Mouse (Mus musculus): ENCODE measurements at regions not wholly inside any gene's neighbourhood (a gene's known extent, or its start where the extent isn't known, plus 50 kb on each side); places are given as distances from the start of the nearest gene placed in this dataset.

DNA sequence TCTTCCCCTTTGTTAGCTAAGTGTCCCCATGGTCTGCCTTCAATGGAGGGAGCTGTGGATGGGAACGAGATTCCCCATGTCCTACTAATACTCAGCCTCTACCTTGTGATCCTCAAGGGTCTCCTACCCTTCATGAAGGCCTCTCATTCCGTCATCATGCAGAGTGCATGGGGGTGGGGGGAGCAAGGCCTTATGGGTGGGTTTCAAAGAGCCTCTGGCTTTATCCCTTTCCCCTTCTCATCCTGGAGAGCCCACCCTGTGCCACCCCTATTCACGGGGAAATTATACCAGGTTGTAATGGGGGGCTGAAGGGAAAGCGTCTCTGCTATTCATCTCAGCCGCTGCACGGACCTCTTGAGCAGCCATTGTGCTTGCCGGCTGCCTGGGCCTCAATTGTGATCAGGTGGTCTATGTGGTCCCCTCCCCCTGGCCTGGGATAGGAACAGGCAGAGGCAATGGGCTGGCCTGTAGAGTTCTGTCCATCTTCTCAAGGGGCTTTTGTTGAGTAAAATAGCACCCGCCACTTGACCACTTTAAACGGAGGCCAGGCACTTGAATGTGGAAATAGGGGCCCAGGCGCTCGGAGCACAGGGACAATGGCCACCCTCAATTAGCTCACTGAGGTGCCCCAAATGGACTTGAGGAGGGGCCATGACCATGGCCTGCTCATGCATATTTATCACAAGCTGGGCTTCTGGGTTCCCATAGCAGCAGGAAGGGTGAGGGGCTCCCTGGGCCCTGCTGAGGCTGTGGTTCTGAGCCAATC is 93.1 kb upstream of the Gm12830 start:
- Histone ChIP-seq H3K4me3 (replicated peaks; ENCODE audit: low read length) (no peak overlapping the region), H3K27me3 (ENCODE audit: insufficient read depth, low read length) (peaks cover 5% of the 10 kb centered on the region; the same call in 1 of the 2 replicates), H3K9me3 (ENCODE audit: low read length) (peaks cover 4% of the 10 kb centered on the region; the same call in 1 of the 2 replicates), H3K4me1 (replicated peaks; ENCODE audit: low read depth, low read length) (no peaks in the 10 kb centered on the region), H3K36me3 (ENCODE audit: insufficient read depth, low read length) (no peaks in the 10 kb centered on the region)
- no peak for TF ChIP-seq POU5F1 (IDR thresholded peaks at IDR 0.05; ENCODE audit: borderline replicate concordance, low read length)
- TF ChIP-seq NANOG (IDR thresholded peaks at IDR 0.05; ENCODE audit: borderline replicate concordance, low read length), result no peak

DNA sequence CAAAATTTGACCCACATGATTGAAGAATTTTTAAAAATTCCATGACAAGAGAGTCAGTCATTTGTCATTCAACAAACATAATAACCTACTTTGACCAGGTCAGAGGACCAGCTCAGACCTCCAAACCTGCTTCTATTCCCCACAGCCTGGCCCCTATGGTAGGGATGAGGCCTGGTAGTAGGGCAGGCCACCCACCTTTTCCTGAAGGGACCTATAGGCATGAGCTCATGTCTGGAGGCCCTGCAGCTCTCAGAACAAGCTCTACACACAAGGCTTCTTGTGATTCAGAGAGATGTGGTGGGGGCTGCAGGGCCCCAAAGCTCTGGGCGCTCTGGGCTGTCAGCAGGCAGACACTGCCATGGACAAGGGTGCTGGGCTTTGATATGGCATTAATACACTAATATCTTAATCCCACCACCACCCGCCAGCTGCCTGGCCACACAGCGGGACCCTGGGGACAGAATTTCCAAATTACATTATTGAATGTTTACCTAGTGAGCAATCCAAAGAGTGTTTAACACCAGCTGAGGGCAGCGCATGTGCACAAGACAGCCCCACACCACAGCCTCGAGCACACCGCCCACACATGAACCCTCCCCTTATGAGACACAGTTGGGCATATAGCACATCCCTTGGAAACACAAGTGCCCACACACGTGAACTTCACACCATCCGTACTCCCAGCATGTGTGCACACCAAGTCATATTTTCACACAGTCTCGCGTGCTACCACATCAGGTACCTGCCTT is 88.1 kb upstream of the Gm12830 start:
- no peaks in the 10 kb centered on the region for H3K4me1 ChIP-seq (replicated peaks; ENCODE audit: low read depth, low read length)
- H3K27me3 ChIP-seq (ENCODE audit: insufficient read depth, low read length), result peaks cover 9% of the 10 kb centered on the region
- no peaks in the 10 kb centered on the region for H3K9me3 ChIP-seq (ENCODE audit: low read length)
- H3K36me3 ChIP-seq (ENCODE audit: insufficient read depth, low read length), result no peaks in the 10 kb centered on the region
- no peak overlapping the region for H3K4me3 ChIP-seq (replicated peaks; ENCODE audit: low read length)
- TF ChIP-seq CTCF (conservative IDR thresholded peaks at IDR 0.05; ENCODE audit: low read length) (no peak), POU5F1 (IDR thresholded peaks at IDR 0.05; ENCODE audit: borderline replicate concordance, low read length) (no peak), NANOG (IDR thresholded peaks at IDR 0.05; ENCODE audit: borderline replicate concordance, low read length) (no peak)

DNA sequence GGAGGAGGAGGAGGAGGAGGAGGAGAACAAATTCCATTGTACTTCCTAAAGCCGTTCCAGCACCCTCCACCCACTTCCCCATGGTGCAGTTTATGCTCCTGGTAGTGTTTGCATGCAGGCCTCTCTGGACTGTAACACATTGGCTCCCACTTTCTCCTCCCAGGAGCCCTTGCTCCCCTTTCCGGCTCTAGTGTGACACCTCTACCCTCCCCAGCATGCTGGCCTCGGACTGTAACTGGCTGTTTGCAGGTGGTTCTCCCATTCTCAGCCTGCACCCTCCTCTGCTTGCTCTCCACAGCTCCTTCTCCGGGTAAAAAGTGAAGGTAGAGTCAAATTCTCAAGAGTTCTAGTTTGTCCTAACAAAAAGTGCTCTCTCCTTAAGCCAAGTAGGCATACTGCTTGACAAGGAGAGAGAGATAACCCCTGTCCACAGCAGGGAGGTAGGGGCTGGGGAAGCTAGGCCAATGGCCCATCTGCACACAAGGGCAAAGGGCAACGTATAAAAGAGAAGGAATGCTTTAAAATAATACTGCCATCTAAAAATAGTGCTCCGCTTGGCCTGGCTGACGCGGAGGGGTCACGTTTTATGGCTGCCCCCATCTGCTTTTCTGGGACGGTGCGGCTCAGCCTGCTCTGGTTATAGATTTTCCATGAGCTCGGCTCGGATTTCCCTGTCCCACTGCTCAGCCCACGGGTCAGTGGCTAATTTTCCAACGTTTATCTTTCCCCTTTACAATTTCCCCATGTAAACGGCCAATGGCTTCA is 82.4 kb upstream of the Gm12830 start:
- H3K4me3 ChIP-seq (replicated peaks; ENCODE audit: low read length), result no peak overlapping the region
- TF ChIP-seq POU5F1 (IDR thresholded peaks at IDR 0.05; ENCODE audit: borderline replicate concordance, low read length) (no peak), NANOG (IDR thresholded peaks at IDR 0.05; ENCODE audit: borderline replicate concordance, low read length) (no peak), CTCF (conservative IDR thresholded peaks at IDR 0.05; ENCODE audit: low read length) (no peak)
- no peaks in the 10 kb centered on the region for H3K36me3 ChIP-seq (ENCODE audit: insufficient read depth, low read length)
- H3K4me1 ChIP-seq (replicated peaks; ENCODE audit: low read depth, low read length), result no peaks in the 10 kb centered on the region
- no peaks in the 10 kb centered on the region for H3K9me3 ChIP-seq (ENCODE audit: low read length)
- H3K27me3 ChIP-seq (ENCODE audit: insufficient read depth, low read length), result peaks cover 9% of the 10 kb centered on the region

DNA sequence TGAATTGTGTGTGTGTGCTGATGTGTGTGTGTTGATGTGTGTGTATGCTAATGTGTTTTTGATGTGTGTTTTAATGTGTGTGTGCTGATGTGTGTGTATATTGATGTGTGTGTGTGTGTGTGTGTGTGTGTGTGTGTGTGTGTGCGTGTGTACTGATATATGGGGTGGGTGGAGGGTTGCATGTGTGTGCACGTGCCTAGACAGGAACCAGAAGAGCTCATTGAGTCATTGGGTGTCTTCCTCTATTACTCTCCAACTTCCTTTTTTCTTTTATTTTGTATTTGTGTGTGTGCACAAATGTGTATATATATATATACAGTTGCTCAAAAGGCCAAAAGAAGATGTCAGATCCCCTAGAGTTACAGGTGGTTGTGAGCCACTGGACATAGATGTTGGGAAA is 73.4 kb upstream of the Gm12830 start:
- no peaks in the 10 kb centered on the region for H3K4me1 ChIP-seq (replicated peaks; ENCODE audit: low read depth, low read length)
- no peaks in the 10 kb centered on the region for H3K36me3 ChIP-seq (ENCODE audit: insufficient read depth, low read length)
- peaks cover 7% of the 10 kb centered on the region; the same call in 1 of the 2 replicates for H3K9me3 ChIP-seq (ENCODE audit: low read length)
- TF ChIP-seq POU5F1 (IDR thresholded peaks at IDR 0.05; ENCODE audit: borderline replicate concordance, low read length) (no peak), CTCF (conservative IDR thresholded peaks at IDR 0.05; ENCODE audit: low read length) (no peak), NANOG (IDR thresholded peaks at IDR 0.05; ENCODE audit: borderline replicate concordance, low read length) (no peak)
- H3K27me3 ChIP-seq (ENCODE audit: insufficient read depth, low read length), result no peaks in the 10 kb centered on the region
- H3K4me3 ChIP-seq (replicated peaks; ENCODE audit: low read length), result no peak overlapping the region

DNA sequence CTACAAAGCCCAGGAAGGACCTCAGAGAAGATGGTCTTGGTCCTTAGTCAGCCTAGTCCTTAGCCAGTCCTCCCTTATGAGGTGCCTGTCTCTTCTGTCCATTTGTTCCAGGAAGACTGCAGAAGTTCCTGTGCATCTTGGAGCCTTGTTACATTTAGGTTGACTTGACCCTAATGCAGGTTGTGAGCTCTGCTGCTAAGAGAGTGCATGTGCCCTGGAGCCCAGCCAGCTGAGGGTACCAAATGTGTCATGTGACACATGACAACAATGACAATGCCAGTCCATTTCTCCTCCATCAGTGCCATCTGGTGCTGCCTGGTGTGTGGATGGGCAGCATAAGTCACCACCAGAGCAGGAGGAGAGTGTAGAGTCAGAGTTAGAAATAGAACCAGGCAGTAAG is 61.7 kb upstream of the Gm12830 start:
- no peak overlapping the region for H3K4me3 ChIP-seq (replicated peaks; ENCODE audit: low read length)
- TF ChIP-seq NANOG (IDR thresholded peaks at IDR 0.05; ENCODE audit: borderline replicate concordance, low read length), result no peak
- no peak for TF ChIP-seq CTCF (conservative IDR thresholded peaks at IDR 0.05; ENCODE audit: low read length)
- no peak for TF ChIP-seq POU5F1 (IDR thresholded peaks at IDR 0.05; ENCODE audit: borderline replicate concordance, low read length)
- H3K9me3 ChIP-seq (ENCODE audit: low read length), result peaks cover 23% of the 10 kb centered on the region
- H3K27me3 ChIP-seq (ENCODE audit: insufficient read depth, low read length), result no peaks in the 10 kb centered on the region
- no peaks in the 10 kb centered on the region for H3K36me3 ChIP-seq (ENCODE audit: insufficient read depth, low read length)
- no peaks in the 10 kb centered on the region for H3K4me1 ChIP-seq (replicated peaks; ENCODE audit: low read depth, low read length)

DNA sequence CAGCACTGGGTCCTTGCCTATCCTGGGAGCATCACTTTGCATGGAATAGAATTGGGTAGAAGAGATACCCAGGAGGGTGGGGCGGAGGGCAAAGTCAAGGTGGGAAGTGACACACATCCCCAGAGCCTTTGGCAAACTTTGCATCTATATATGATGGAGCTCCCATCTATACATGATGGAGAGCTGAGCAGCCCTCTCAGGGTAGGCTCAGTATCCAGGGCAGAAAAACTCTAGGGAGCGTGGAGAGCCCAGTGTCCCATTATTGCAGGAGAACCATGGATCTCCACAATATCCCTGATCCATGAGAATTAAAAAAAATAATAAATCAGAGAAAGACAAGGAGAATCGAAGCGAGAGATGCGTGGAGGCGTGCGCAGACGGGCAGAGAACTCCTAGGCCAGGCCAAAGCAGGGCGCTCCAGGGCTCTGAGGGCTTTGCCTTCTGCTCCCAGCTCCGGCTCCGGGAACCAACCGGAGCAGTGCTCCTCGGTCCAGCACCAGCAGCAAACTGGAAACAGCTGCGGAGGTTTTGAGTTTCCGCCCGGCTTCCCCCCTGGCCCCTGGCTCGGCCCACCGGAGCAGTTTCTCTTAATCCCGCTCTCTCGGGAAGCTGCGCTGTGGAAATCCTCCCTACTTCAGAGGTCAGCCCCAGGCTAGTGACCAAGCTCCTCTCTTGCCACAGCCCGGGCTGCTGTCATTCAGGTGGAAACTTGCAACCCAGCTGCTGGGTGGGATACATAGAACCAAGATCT is 54.7 kb upstream of the Gm12830 start:
- Histone ChIP-seq H3K4me3 (replicated peaks; ENCODE audit: low read length) (no peak overlapping the region), H3K27me3 (ENCODE audit: insufficient read depth, low read length) (0 out of 2 replicates have a peak, but pooled peaks cover 4% of the 10 kb centered on the region), H3K9me3 (ENCODE audit: low read length) (0 out of 2 replicates have a peak, but pooled peaks cover 4% of the 10 kb centered on the region), H3K4me1 (replicated peaks; ENCODE audit: low read depth, low read length) (0 out of 2 replicates have a peak, but pooled peaks cover 3% of the 10 kb centered on the region), H3K36me3 (ENCODE audit: insufficient read depth, low read length) (no peaks in the 10 kb centered on the region)
- TF ChIP-seq CTCF (conservative IDR thresholded peaks at IDR 0.05; ENCODE audit: low read length), result no peak
- no peak for TF ChIP-seq POU5F1 (IDR thresholded peaks at IDR 0.05; ENCODE audit: borderline replicate concordance, low read length)
- no peak for TF ChIP-seq NANOG (IDR thresholded peaks at IDR 0.05; ENCODE audit: borderline replicate concordance, low read length)

All from E14TG2a.4 (cell line).